Mouse (Mus musculus) adrenal gland, postnatal 36 days (tissue): ENCODE data around the gene Mark3. TPM values are rescaled to one million over a fixed set of nuclear protein-coding genes. Genes with fewer than 3 reads are reported as not detected.
"Not testable (repeated sequence)": the region's sequence is repeated elsewhere in the genome, so short reads cannot be mapped to it uniquely, and the experiment has no call there.

Experiments used
- DNase-seq, 2 experiments: peaks; one replicate each; pipeline ENCODE4 v3.0.0; 2021; ENCODE audit warnings: mixed read lengths in 1 of 2
- total RNA-seq, 2 experiments: library from RNA; stranded (reverse); gene quantifications; 2 replicates each; pipeline ENCODE4 v1.2.3; 2021

Mark3 gene
- total RNA-seq, 2 experiments from 2014 or later = 93.4 to 99.0 TPM

DNA sequence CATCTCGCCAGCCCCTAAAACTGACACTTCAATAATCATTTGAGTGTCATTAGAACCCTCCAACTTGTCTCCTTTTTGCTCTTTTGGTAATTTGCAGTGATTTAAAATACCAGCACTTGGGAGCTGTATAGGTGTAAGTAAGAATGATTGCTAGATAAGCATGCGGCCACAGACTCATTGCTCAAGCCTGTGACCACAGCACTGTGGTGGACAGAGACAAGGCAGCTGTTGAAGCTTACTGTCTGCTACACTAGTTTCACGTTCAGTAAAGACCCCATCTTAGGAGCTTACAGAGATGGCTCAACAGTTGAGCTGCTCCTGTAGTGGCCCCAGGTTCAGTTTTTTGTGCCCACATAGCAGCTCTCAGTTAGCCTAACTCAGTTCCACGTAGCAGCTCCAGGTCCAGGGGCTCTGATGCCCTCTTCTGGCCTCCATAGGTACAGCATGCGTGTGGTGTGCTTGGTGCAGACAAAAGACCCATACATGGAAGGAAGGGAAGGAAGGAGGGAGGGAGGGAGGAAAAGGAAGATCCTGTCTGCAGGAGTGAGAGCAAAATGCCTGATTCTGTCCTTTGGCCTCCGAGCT is 73.8 kb downstream of the Mark3 start:
- DNase-seq = peak; percentile 62 to 74

- DNase-seq = no peak
These were observed 78.6 kb downstream of the Mark3 start for GRCm38 (mm10) chr12:111652953-111653352.

GRCm38 (mm10) chr12:111653434-111653833 is 79.1 kb downstream of the Mark3 start:
- peak; percentile 69 to 82 for DNase-seq

DNA sequence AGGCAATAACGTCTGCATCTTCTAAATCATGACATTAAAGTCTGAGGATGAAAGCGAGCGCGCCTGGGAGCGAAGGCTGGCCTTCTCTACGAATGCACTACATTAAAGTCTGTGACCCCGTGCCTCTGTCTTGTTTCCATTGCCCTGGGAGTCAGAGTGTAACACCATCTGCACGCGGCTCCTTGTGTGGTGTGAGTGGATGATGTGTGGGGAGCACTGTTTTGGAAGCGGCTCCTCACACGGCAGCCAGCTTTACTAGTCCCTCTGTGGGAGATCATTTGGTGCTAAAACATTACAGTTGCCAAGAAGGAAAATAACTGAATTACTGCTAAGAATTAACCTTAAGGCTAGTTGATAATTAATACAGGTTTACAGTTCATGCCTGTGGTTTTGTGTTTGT is 81.4 kb downstream of the Mark3 start:
- no peak for DNase-seq

DNA sequence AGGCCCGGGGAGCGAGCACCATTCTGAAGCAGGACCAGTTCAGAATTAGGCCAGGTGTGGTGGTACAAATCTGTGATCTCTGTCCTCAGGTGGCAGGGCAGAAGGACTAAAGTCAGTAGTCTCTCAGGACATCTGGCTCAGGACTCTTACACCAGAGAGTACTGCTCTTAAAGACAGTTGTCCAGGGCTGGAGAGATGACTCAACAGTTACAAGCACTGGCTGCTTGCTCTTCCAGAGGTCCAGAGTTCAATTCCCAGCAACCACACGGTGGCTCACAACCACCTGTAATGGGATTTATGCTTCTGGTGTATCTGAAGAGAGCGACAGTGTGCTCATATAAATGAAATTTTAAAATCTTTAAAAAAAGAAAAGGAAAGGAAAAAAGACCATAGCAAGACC is 85.0 kb downstream of the Mark3 start:
- DNase-seq = no peak

GRCm38 (mm10) chr12:111660628-111661027 is 86.3 kb downstream of the Mark3 start:
- DNase-seq = no peak

- not testable (repeated sequence) for DNase-seq
These were observed 87.2 kb downstream of the Mark3 start for GRCm38 (mm10) chr12:111661554-111661953.

DNA sequence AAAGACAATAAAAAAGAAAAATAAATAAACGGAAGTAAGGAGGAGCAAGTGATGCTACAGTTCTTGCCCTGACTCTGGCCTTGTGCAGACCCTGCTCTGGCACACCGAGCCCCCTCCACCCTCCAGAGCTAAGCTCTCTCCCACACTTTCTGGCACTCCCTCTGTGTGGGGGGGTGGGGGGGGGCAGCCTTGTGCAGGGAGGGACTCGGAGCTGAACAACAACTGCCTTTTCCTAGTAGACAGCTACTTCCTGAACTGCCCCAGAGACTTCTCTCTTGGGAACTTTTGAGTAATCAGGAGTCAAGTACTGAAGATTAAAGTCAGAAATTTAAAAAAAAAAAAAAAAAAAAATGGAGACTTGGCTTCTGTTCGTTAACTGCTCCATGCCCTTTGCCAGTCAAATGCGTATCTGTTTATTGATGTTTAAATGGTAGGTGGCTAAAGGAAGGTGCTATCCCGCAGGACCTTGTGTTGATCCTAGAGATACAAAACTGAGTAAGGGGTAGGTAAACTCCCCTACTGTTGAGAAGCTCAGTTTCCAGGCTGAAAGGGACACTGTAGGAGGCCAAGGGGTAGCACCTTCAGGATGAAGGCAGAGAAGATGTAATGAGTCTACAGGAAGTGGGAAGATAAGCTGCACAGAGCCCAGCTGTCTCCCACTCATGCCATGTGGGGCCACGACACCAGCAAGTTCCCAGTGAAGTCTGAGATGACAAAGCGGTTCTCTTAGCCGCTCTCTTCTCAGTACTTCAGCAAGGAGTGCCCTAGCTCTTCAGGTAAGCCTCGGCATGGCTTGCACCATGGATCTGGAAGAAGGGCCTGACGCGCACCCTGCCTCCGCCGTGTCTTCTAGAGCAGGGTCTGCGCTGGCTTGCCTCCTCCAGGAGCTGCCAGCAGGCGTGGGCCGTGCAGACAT is 89.2 kb downstream of the Mark3 start:
- DNase-seq = no peak

DNA sequence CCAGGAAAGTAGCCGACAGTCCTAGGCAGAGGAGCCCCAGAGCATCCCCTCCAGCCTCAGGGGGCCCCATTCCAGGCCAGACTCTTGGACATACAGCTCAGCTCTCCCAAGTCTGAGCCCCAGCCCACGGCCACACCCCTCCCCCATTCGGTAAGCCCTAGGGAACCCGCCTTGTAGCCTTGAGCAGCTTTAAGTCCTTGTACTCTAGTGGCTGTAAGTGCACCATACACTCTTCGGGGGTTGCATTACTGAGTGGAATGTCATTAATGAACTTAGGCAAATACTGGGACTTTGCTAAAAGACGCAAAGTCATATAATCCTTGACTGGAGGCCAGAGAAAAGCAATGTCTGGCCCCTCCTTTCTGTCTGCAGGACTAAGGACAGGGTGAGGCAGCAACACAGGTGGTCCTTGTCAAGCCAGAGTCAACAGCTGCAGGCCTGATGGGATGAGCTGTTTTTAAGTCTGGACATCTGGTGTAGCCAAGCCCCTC is 89.9 kb downstream of the Mark3 start:
- DNase-seq = peak in 1 of 2 experiments; percentile 26

DNA sequence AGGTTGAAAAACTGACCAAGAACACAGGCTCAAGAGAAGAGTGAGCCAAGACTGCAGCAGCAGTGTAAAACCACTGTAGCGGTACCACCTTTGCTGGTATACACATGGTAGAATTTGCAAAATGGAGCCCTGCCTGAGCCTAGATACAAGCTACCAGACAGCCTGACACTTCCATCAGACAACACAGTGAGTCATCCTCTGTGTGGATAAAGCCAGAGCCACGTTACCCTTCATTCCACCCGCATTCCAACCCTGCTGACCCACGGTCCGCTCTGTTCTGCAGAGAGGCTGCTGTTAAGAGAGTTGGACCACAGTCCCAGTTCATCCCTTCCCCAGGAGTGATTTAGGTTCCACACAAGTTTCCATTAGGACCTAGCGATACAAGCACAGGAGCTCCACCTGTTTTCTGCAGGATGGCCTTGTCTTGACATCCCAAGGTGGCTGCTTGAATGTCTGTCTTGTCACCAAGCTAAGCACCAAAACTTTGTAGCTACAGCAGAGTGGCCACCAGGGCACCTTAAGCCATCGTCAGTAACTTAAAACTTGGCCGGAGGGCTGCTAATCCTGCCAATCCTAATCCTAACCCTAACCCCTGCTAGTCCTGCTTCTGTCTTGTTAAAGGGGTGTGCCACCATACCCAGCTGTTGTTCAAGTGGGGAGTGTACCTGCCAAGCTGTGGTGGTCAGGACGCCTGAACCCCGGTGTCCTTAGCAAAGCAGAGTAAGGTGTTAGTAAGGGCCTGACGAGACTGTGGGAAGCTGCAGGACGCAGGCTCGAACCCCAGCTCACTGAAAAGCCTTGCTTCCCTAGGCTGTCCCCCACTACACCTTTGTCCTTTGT is 90.9 kb downstream of the Mark3 start:
- peak; percentile 40 to 55 for DNase-seq

DNA sequence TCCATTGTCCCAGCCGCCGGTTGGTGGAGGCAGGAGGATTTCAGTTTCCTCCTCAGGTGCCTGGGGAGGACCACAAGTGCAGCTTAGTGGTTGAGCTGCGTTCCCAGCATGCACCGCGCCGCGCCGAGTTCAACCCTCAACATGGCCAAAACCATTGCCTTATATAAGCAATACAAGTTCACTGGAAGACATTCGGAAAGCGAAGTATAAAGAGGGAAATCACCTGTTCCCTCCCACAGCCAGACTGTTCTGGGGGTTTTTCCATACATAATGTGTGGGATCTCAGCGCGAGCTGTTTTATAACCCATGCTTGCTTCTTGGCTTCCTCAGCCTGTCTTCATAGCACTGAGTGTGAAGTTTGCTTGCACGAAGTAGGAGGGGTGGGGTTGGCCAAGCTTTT is 92.1 kb downstream of the Mark3 start:
- no peak for DNase-seq

DNA sequence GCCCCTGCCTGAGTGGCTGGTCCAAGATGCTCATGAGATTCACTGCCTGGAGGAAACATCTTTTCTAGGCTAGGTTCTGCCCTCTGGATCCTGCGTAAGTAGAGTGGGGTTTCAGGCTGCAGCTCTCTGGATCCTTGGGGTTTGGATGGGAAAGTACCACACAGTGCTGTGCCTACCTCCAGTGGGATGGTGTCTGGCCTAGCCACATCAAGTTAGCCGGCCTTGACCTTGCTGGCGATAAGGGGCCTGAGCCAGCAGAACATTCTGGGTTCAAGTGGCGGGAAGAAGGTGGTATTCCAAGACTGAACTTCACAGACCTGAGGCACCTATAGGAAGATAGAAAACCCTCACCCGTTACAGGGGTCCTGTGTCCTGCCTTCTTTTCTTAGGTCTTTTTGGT is 93.1 kb downstream of the Mark3 start:
- no peak for DNase-seq

- DNase-seq = peak; percentile 96 to 98
These were observed 94.2 kb downstream of the Mark3 start for GRCm38 (mm10) chr12:111668457-111668912.

GRCm38 (mm10) chr12:111669000-111669788 is 94.9 kb downstream of the Mark3 start:
- no peak for DNase-seq

DNA sequence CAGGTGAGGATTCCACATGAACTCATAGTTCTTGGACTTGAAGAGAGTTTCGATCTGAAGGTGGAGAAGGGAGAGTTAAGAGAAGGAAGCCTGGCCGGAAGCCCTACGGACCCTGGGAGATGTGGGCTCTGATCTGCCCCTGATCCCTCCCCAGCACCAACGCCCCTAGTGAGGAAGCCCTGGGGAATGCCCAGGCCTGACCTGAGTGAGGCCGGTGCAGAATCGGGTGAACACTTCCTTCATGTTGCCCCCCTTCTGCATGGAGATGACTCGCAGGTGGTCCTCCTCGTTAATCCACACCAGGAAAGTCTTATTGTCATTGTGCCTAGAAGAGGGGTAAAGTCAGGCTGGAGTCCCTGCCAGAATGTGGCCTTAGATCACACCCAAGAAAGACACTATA is 95.6 kb downstream of the Mark3 start:
- no peak for DNase-seq

GRCm38 (mm10) chr12:111670371-111670971 is 96.1 kb downstream of the Mark3 start:
- peak; percentile 47 to 51 for DNase-seq

DNA sequence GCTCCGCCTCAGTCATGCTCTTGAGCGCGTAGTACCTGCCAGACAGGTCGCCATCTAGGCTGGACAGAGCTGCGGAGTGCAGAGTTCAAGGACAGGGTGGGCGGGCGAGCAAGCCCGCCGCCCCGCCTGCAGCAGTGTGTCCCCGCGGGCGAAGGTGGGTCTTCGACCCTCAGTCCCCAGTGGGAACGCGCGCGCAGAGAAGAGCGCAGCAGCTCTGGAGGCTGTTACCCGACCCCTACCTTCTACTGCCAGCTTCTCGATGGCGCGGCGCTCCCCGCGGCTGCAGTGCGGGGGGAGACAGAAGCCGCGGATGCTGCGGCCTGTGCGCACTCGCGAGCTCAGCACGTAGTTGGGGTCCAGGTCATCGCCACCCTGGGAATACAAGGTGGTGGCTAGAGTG is 96.7 kb downstream of the Mark3 start:
- DNase-seq = no peak

DNA sequence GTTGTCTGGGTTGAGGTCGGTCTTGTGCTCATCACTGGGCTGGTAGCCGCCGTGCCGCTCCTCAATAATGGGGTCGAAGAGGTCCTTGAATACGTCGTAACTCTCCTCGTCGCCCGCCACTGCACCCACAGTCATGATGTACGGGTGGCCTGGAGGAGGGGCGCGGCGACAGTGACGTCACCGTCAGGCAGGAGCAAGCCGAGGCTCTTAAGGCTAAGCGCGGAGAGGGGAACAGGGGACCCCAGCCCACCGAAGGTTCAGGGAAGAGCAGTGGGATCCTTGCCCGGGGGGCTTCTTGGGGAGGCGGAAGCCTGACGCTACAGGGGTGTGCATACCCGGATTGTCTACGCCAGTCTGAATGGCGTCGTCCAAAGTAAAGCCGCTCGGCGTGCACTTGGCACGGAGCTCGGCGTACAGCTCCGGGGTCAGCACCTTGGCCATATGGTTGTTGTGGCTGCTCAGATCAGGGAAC is 97.1 kb downstream of the Mark3 start:
- peak; percentile 73 to 80 for DNase-seq

- peak; percentile 80 to 84 for DNase-seq
These were observed 97.9 kb downstream of the Mark3 start, which contains the start of gene Ckb for GRCm38 (mm10) chr12:111672176-111672575. Ckb (minus strand) TSS chr12:111672338.

DNA sequence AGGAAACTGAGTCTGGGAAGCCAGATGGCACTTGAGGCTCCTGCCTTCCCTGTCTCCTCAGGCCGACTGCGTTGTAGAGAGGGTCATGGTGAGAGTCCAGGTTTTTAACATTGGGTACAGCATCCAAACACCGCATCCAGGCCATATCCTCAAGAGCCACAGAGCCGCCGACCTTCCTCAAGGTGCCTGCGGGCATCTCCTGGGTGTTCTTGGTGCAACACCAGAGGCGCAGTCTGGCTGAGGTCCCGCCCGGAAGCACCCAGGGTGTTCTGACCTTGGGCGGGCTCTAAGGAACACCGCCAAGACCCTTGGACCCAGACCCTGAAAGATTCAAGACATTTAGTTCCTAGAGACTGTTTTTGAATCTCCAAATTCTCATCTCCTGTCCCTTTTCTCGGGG is 98.3 kb downstream of the Mark3 start:
- DNase-seq = no peak
